Mouse (Mus musculus) megakaryocyte, embryonic 14.5 days (primary cell): Measurements from ENCODE around the gene Actr5.

Source experiments
- FLI1 ChIP-seq: IDR thresholded peaks from 2 replicates; pipeline ENCODE4 v1.6.1; 2012; ENCODE audit warnings: low read length, inconsistent platforms, mixed read lengths
- GATA1 ChIP-seq: IDR thresholded peaks from 3 replicates; pipeline ENCODE4 v1.6.1; 2012; ENCODE audit warnings: mixed read lengths, low read length, inconsistent platforms, borderline replicate concordance

DNA sequence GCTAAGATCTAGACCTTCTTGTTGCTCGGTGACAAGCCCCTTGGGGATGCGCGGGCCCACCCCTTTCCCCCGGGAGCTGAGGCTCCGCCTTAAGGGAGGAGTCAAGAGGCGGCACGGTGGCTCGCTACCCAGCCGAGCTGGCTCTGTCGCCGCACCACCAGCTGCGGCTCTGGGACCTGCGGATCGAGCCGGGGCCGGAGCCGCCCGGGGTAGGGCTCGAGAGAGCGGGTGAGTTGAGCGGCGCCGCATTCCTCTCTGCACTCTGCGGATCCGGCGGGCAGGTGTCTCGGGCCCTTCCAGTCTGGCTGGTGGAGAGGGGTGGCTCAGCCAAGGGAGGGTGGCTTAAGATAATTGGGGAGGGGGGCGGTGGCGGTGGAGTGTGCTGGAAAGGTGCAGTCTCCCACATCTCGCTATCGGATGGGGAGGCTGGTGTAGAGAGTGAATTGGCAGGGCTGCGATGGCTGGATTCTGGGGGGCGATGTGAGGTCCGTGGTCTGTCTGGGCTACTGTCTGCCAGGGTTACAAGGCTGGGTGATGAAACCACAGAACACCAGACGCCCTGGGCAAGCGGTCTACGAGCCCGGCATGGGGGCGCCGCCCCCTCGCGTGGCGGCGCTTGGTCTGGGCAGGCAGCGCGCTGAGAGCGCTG, 42.5 kb downstream of the Actr5 start:
- TF ChIP-seq GATA1 (no peak), FLI1 (no peak)
